Mouse (Mus musculus) spleen, adult 18-20 months (tissue): ENCODE results near the gene Mcfd2.

Experiments used
- DNase-seq, 2 experiments: peaks; one replicate each; pipeline ENCODE4 v3.0.0; 2022; ENCODE audit warnings: mixed read lengths in 2 of 2

The Mcfd2 gene

GRCm38 (mm10) chr17:87287197-87287777, 21.6 kb upstream of the Mcfd2 start:
- no peak for DNase-seq

- no peak for DNase-seq
Observed at GRCm38 (mm10) chr17:87286481-87287143, 20.9 kb upstream of the Mcfd2 start.

GRCm38 (mm10) chr17:87285731-87286465, 20.2 kb upstream of the Mcfd2 start:
- no peak for DNase-seq

GRCm38 (mm10) chr17:87284482-87285040, 18.8 kb upstream of the Mcfd2 start:
- no peak for DNase-seq

GRCm38 (mm10) chr17:87283755-87284481, 18.2 kb upstream of the Mcfd2 start:
- DNase-seq = peak; percentile 66 to 69

- peak in 1 of 2 experiments; percentile 70 for DNase-seq
Observed at GRCm38 (mm10) chr17:87283055-87283754, 17.5 kb upstream of the Mcfd2 start.

GRCm38 (mm10) chr17:87282706-87283053, 16.9 kb upstream of the Mcfd2 start, which contains the start of gene Ttc7:
Gene Ttc7, plus strand, starts transcription at chr17:87282886.
- peak; percentile 98 to 99 for DNase-seq

GRCm38 (mm10) chr17:87282007-87282705, 16.4 kb upstream of the Mcfd2 start:
- DNase-seq = peak; percentile 85 to 94

- DNase-seq = no peak
Observed at GRCm38 (mm10) chr17:87275363-87276341, 9.9 kb upstream of the Mcfd2 start.

- no peak for DNase-seq
Observed at GRCm38 (mm10) chr17:87269454-87269853, 3.7 kb upstream of the Mcfd2 start.

GRCm38 (mm10) chr17:87264927-87265791, 576 bp downstream of the Mcfd2 start:
- DNase-seq = no peak

GRCm38 (mm10) chr17:87264054-87264830, 1.5 kb downstream of the Mcfd2 start:
- no peak for DNase-seq

GRCm38 (mm10) chr17:87263401-87263800, 2.3 kb downstream of the Mcfd2 start:
- DNase-seq = no peak

GRCm38 (mm10) chr17:87255672-87256071, 10.1 kb downstream of the Mcfd2 start:
- DNase-seq = no peak

- no peak for DNase-seq
Observed at GRCm38 (mm10) chr17:87254384-87254783, 11.4 kb downstream of the Mcfd2 start.

GRCm38 (mm10) chr17:87246103-87246502, 19.6 kb downstream of the Mcfd2 start:
- DNase-seq = no peak

- no peak for DNase-seq
Observed at GRCm38 (mm10) chr17:87237826-87238225, 27.9 kb downstream of the Mcfd2 start.
